Mouse (Mus musculus): Measurements from ENCODE around the gene Rapgef5.

Rapgef5 gene

GRCm38 (mm10) chr12:117516179-117516578 is at the start of gene Rapgef5:
Gene Rapgef5 (plus strand): TSS chr12:117516479.
- in situ Hi-C loops (cut with MboI; ENCODE audit: low sequenced_read_pairs), result no loop called here

DNA sequence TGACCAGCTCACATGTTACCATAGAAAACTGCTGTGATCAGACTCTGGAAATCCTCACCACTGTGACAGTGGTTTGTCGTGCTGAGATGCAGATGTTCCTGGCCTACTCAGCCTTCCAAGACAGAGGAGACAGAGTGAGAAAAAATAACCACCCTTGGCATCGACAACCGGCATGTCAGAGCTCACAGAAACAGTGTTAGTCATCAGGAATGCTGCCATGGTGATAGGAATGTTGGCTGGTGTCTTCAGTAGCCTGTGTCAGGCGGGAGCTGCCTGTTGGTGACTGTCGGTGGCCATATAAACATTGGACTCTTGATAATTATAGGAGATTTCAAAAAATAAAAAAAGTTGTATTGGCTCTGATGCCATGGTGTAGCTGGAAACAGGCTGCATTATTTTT is 48.0 kb upstream of the Rapgef5 start:
- in situ Hi-C loops (cut with MboI; ENCODE audit: low sequenced_read_pairs), result no loop called here

- in situ Hi-C loops (cut with MboI; ENCODE audit: low sequenced_read_pairs), result no loop called here
These were observed 37.3 kb upstream of the Rapgef5 start for GRCm38 (mm10) chr12:117479014-117479413.

DNA sequence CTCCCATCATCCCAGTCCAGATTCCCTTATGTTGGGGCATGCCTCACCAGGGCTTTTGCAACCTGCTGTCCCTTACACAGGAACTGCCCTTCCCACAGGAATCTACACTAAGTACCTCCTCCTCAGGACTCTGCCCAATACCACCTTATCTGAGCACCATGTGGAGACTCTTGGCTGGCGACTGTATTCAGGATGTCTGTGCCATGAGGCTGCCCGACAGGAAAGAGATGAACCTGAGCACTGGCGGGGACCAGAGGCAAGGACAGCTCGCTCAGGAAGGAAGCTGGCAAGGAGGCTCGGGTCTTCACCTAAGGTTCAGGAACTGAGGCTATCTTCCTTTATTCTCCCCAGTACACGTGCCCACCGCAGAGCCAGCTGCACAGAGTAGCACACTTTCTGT is 36.6 kb upstream of the Rapgef5 start:
- in situ Hi-C loops (cut with MboI; ENCODE audit: low sequenced_read_pairs), result no loop called here

DNA sequence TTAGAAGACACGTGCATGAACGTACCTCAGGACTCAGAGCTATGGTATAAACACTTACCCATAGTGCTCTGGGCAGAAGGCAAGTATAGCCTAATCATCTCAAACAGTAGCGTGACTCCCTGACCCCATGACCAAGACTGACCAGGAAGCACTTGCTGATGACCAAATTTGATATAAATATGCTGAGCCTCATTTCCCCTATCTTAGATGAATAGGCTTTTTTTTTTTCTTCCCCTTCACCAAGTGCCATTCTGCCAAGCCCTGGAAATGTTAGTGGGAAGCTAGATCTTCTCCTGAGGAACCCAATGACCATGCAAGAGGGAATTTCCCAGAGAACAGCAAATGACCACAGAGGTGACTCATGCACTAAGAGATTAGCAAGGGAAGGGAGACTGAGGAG is 35.3 kb upstream of the Rapgef5 start:
- in situ Hi-C loops (cut with MboI; ENCODE audit: low sequenced_read_pairs), result no loop called here

GRCm38 (mm10) chr12:117482665-117483064 is 33.6 kb upstream of the Rapgef5 start:
- in situ Hi-C loops (cut with MboI; ENCODE audit: low sequenced_read_pairs), result no loop called here

GRCm38 (mm10) chr12:117486118-117487057 is 29.9 kb upstream of the Rapgef5 start:
- in situ Hi-C loops (cut with MboI; ENCODE audit: low sequenced_read_pairs), result no loop called here

DNA sequence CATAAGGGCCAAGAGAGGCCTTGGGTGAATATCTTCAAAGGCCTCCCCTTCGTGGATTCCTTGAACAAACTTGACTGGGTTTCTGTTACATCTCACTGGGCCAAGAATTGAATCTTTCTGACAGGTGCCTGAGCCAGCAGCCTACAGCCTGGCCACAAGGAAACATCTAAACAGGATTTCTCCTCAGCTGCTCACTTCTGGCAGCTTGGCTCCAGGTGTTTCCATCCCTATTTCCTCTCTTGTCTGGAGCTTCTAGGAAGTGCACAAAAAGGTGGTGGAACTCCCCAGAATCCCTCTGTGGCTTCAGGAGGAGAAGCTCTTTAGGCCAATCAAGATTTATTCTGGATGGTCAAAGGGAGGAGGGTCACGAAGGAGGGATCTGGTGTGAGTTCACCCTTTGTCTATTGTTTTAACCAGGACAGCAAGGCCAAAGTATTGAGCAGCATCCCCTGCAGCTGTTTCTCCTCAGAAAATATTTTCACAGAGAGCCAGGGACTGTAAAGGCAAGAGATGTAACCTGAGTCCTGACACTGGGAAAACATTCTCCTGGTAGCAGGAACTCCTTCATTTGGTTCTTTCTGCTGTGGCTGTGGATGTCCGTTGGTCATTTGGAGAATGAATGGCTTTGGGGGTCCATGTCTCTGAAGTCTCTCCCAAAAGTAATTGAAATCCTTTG is 19.6 kb upstream of the Rapgef5 start:
- in situ Hi-C loops (cut with MboI; ENCODE audit: low sequenced_read_pairs), result no loop called here

- in situ Hi-C loops (cut with MboI; ENCODE audit: low sequenced_read_pairs), result no loop called here
These were observed 18.9 kb upstream of the Rapgef5 start for GRCm38 (mm10) chr12:117497361-117497760.

- in situ Hi-C loops (cut with MboI; ENCODE audit: low sequenced_read_pairs), result no loop called here
These were observed 17.0 kb upstream of the Rapgef5 start for GRCm38 (mm10) chr12:117499242-117499641.

DNA sequence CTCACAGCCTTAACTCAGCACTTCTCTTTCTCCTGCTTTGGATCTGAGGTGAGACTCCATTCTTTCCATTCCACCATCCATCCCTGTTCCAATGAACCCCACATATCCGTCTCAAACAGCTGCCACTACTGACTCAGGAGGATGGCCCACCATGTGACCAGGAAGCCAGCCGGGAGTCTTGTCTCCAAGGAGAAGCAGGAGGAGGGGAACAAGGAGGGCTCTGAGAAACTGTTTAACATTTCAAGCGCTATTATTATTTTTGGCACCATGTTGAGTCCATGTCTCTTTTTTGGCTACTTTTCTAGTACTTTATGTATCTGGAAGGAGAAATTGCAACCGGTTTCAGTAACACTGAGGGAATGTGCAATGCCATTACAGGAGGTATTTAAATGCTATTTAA is 15.1 kb upstream of the Rapgef5 start:
- in situ Hi-C loops (cut with MboI; ENCODE audit: low sequenced_read_pairs), result no loop called here

DNA sequence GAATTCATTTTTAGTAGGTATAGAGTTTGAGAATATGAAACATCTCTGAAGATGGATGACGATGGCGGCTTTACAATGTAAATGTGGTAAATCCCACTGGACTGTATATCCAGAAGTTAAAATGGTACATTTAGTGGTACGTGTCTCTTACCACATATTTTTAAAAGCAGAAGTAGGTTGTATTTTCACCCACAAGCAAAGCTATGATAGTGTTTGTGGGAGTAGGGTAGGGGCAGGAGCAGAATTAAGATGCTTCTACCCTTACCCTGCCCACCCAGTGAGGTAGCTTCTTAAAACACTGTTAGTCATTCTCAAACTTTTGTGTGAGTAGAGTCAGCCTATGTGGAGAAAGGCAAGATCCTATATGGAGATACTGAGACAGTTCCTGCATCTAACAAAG is 13.4 kb upstream of the Rapgef5 start:
- in situ Hi-C loops (cut with MboI; ENCODE audit: low sequenced_read_pairs), result no loop called here

GRCm38 (mm10) chr12:117505163-117505562 is 11.1 kb upstream of the Rapgef5 start:
- in situ Hi-C loops (cut with MboI; ENCODE audit: low sequenced_read_pairs), result no loop called here

GRCm38 (mm10) chr12:117507772-117508171 is 8.5 kb upstream of the Rapgef5 start:
- in situ Hi-C loops (cut with MboI; ENCODE audit: low sequenced_read_pairs), result no loop called here

GRCm38 (mm10) chr12:117509919-117510318 is 6.4 kb upstream of the Rapgef5 start:
- in situ Hi-C loops (cut with MboI; ENCODE audit: low sequenced_read_pairs), result no loop called here

DNA sequence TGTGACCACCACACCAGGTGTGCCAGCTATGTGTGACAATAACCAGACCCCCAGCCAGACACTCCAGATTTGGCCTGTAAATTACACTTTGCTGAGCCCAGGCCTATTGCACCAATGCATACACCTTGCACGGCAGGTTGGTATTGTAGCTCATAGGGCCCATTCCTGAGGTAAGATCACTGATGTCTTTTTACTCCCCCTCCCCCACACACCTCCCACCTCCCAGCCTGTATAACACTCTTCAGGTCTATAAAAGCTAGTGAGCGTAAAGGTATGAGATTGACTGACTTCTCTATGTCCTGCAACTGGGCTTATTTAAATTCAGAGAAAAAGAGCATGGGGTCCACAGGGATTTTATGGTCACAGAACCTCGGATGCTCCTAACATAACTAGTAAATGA is 3.8 kb upstream of the Rapgef5 start:
- in situ Hi-C loops (cut with MboI; ENCODE audit: low sequenced_read_pairs), result no loop called here

GRCm38 (mm10) chr12:117513150-117513932 is 2.9 kb upstream of the Rapgef5 start:
- in situ Hi-C loops (cut with MboI; ENCODE audit: low sequenced_read_pairs), result no loop called here

DNA sequence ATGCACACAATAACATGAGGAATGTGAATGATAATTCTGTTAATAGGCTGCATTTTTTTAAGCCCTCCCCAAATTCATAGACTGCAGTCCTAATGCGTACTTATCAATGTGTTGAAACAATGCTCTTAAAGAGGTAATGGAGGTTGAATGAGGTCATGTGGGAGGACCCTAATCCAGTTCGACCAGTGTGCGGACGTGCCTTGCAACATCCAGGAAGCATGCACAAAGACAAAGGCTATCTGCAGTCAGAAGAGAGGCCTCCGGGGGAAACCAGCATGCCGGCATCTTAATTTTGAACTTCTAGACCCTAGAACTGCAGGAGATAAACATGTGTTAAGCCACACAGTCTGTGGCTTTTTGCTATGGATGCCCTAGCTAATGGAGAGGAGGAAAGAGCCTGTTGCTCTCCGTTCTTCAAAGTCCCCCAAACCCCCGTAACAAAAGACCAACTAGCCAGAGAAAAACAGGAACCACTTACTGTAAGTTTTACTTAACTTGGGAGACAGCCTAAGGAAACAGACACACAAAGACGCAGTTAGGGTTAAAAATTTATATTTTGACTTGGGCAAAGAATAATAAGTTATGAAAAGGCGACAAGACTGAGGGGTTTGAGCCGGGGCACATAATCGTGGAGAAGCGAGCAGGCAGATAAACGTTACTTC is 1.1 kb downstream of the Rapgef5 start:
- in situ Hi-C loops (cut with MboI; ENCODE audit: low sequenced_read_pairs), result no loop called here

GRCm38 (mm10) chr12:117524311-117525013 is 8.2 kb downstream of the Rapgef5 start:
- in situ Hi-C loops (cut with MboI; ENCODE audit: low sequenced_read_pairs), result no loop called here

GRCm38 (mm10) chr12:117527889-117528288 is 11.6 kb downstream of the Rapgef5 start:
- in situ Hi-C loops (cut with MboI; ENCODE audit: low sequenced_read_pairs), result no loop called here
